Mouse (Mus musculus) limb, embryonic 13.5 days (tissue): ENCODE results near the gene Cfdp1. TPM values are rescaled to one million over a fixed set of nuclear protein-coding genes. Genes with fewer than 3 reads are reported as not detected.

Source experiments
- ATAC-seq: fragments of 200-750 bp; cut with Nextera tagmentation; 2 replicates; pipeline ENCODE4 v1.8.0; 2017; ENCODE audit warnings: low read depth, moderate number of reproducible peaks, moderate TSS enrichment; ENCODE audit not compliant: low FRiP score
- H3K27ac ChIP-seq: fragments of 300-500 bp; sonication (generic); 2 replicates; pipeline ENCODE4 v1.5.1; 2015; ENCODE audit warnings: inconsistent platforms, mild to moderate bottlenecking, moderate library complexity
- H3K27me3 ChIP-seq: fragments of 300-500 bp; sonication (generic); 2 replicates; pipeline ENCODE4 v1.6.1; 2015; ENCODE audit warnings: mild to moderate bottlenecking, inconsistent platforms
- H3K36me3 ChIP-seq: fragments of 300-500 bp; sonication (generic); 2 replicates; pipeline ENCODE4 v1.6.1; 2015; ENCODE audit warnings: inconsistent platforms, mild to moderate bottlenecking, moderate library complexity
- H3K4me1 ChIP-seq: fragments of 300-500 bp; sonication (generic); 2 replicates; pipeline ENCODE4 v1.6.1; 2015; ENCODE audit warnings: inconsistent platforms
- H3K4me2 ChIP-seq: fragments of 300-500 bp; sonication (generic); replicated peaks from 2 replicates; pipeline ENCODE4 v1.6.1; 2015; ENCODE audit warnings: inconsistent platforms, mild to moderate bottlenecking, moderate library complexity
- H3K4me3 ChIP-seq: fragments of 300-500 bp; sonication (generic); 2 replicates; pipeline ENCODE4 v1.5.1; 2015; ENCODE audit warnings: moderate library complexity, mild to moderate bottlenecking, inconsistent platforms
- H3K9ac ChIP-seq: fragments of 300-500 bp; sonication (generic); 2 replicates; pipeline ENCODE4 v1.6.1; 2015; ENCODE audit warnings: mild to moderate bottlenecking, inconsistent platforms
- H3K9me3 ChIP-seq: fragments of 300-500 bp; sonication (generic); 2 replicates; pipeline ENCODE4 v1.6.1; 2016; ENCODE audit warnings: inconsistent platforms
- WGBS: fragments of 180-500 bp; shearing (Covaris S2); methylation state at CpG from one replicate; pipeline ENCODE4 v1.1.7; 2015; 5-methylcytosine and 5-hydroxymethylcytosine counted together
- polyA plus RNA-seq: library from polyadenylated mRNA; unstranded; fragments of >200 nt; fragmentation: Nextera tagmentation; extraction: Ambion mirVana; gene quantifications from 2 replicates; pipeline ENCODE4 v1.2.1, GENCODE M21; 2015

Cfdp1 gene
- polyA plus RNA-seq, 1 experiment from 2014 or later, result 262 TPM

DNA sequence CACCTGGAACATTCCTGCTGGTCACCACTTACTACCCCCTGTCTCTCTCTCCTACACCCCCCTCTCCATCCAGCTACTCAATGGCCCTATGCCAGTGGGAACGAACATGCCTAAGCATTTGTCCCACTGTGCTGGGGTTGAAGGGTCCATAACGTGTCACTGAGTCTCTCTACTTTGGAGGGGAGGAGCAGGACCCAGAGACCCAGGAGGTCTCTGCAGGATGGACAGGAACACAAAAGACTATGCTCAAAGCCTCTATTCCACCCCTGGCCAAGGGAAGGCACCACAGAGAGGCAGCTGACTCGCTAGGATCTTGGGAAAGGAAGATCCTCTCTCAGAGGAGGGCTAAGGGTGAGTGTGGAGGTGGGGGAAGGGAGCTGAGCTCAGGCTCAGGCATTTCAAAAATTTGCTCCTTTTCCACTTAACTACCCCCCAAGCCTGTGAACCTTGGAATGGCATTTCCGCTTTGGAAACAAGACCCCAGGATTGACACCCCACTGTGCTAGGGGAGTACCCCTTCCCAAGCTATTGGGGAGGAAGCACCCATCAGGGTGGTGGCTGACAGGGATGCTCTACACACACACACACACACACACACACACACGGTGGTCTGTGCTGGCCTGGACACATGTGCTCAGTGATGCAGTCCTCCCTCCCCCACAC is 120.4 kb downstream of the Cfdp1 start:
- ATAC-seq, result 0 out of 2 replicates have a peak, but pooled peaks have one; percentile 6
- H3K27me3 ChIP-seq, result no peaks in the 10 kb centered on the region
- H3K9ac ChIP-seq, result peak overlapping the region; percentile 26; the same call in 1 of the 2 replicates
- peak overlapping the region; percentile 81 for H3K4me2 ChIP-seq
- H3K4me3 ChIP-seq, result no peak overlapping the region
- H3K4me1 ChIP-seq, result peaks cover 80% of the 10 kb centered on the region
- H3K27ac ChIP-seq, result peak overlapping the region; percentile 76
- H3K9me3 ChIP-seq, result no peaks in the 10 kb centered on the region
- H3K36me3 ChIP-seq, result peaks cover 5% of the 10 kb centered on the region; the same call in 1 of the 2 replicates
- 8% methylated on average over 5 of the region's 5 CpGs for WGBS

DNA sequence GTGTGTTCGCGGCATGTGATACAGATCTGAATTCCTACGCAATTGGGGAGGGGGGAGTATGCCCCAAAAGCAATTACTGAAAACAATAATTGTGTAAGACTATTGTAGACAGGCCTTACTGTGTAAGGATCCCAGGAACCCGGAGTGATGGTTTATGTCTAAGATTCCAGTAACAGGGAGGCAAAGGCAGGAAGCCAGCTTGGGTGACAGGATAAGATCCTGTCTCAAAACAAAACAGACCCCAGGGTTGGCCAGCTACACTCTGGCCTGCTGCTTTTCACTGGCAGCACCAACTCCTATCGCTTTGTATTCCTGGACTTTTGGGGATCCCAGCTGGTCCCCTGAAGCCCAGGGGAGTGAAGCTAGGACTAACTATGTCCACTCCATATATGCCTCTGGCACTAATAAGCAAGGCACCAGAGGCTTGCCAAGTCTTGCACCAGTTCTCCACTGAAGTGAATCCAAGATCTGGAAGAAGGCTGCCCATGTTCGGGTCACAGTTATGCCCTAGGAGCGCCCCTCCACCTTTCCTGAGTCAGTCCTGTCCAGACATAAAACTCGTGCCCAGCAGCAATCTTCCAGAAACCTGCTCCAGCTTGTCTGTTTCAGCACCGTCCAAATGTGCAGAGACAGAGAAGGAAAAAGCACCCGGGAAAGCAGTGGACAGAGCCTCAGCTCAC is 121.5 kb downstream of the Cfdp1 start:
- Histone ChIP-seq H3K27me3 (no peaks in the 10 kb centered on the region), H3K4me2 (peak overlapping the region; percentile 81), H3K9me3 (no peaks in the 10 kb centered on the region), H3K4me1 (peaks cover 87% of the 10 kb centered on the region), H3K27ac (peak overlapping the region; percentile 76), H3K36me3 (peaks cover 5% of the 10 kb centered on the region; the same call in 1 of the 2 replicates), H3K9ac (peak overlapping the region; percentile 85), H3K4me3 (peak overlapping the region; percentile 80)
- WGBS, result 23% methylated on average over 10 of the region's 10 CpGs
- ATAC-seq, result no peak; the same call in 1 of the 2 replicates

DNA sequence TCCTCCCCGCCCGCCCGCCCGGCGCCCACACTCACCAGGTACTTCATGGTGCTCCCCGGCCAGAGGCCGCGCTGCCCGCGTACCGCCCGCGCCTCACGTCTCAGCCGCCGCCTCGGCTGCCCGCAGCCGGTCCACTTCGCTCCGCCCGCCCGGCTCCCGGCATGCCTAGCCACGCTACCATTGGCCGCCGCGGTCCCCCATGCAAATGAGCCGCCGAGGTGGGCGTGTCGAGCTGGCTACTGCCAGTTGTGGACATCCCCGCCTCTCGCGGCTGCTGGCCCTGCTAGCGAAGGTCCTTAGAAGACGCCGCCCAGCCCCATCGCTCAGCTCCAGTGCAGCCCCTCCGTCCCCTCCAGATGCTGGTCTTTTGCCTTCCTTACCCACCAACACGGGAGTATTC is 122.1 kb downstream of the Cfdp1 start:
- Histone ChIP-seq H3K27ac (peak overlapping the region; percentile 76), H3K36me3 (no peaks in the 10 kb centered on the region; the same call in 1 of the 2 replicates)
- WGBS, result 0% methylated on average over 27 of the region's 41 CpGs

DNA sequence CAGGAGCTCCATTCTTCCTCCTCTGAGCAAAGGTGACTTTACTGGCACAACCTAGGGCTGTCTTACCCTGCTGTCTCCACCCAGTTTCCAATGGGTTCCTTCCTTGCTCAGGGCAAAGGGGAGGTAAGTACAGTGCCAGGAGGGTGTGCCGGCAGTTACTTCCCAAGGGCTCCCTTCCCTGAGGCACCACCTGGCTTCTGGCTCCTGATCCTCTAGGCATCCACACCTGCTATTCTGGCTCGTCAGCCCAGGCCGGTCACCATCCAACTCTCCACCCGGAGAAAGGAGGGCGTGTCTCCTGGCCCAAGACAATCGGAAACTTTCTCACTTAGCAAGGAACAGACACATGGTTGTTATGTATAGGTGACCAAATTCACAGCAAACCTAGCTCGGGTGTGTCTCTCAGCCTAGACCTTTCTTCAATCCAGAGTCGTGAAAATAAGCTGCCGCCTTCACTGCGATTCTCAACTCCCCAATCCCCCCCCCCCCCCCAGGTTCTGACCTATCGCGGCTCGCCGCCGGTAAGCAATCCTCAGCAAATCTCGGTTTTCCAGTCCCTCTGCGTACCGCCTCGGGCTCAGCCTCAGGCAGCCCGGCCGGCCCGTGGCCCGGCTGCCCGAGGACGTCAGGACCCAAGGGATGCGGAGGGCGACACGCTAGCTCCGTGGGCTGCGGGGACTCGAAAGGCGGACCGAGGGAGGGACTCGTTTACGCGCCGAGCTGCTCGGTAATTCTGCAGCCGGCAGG is 122.7 kb downstream of the Cfdp1 start:
- peak overlapping the region; percentile 85 for H3K9ac ChIP-seq
- WGBS, result under 1% methylated on average over 39 of the region's 39 CpGs
- peak overlapping the region; percentile 80 for H3K4me3 ChIP-seq
- H3K4me1 ChIP-seq, result peaks cover 84% of the 10 kb centered on the region
- H3K27ac ChIP-seq, result peak overlapping the region; percentile 63; the same call in 1 of the 2 replicates
- no peaks in the 10 kb centered on the region for H3K27me3 ChIP-seq
- peak; percentile 45 for ATAC-seq
- no peaks in the 10 kb centered on the region for H3K9me3 ChIP-seq
- H3K4me2 ChIP-seq, result peak overlapping the region; percentile 81
- no peaks in the 10 kb centered on the region; the same call in 1 of the 2 replicates for H3K36me3 ChIP-seq

More for the DNA sequence above, 122.1 kb downstream of the Cfdp1 start:
- H3K27me3 ChIP-seq, result no peaks in the 10 kb centered on the region
- ATAC-seq, result peak; percentile 95
- no peaks in the 10 kb centered on the region for H3K9me3 ChIP-seq
- H3K4me1 ChIP-seq, result peaks cover 84% of the 10 kb centered on the region
- H3K4me3 ChIP-seq, result peak overlapping the region; percentile 80
- peak overlapping the region; percentile 81 for H3K4me2 ChIP-seq
- peak overlapping the region; percentile 85 for H3K9ac ChIP-seq

DNA sequence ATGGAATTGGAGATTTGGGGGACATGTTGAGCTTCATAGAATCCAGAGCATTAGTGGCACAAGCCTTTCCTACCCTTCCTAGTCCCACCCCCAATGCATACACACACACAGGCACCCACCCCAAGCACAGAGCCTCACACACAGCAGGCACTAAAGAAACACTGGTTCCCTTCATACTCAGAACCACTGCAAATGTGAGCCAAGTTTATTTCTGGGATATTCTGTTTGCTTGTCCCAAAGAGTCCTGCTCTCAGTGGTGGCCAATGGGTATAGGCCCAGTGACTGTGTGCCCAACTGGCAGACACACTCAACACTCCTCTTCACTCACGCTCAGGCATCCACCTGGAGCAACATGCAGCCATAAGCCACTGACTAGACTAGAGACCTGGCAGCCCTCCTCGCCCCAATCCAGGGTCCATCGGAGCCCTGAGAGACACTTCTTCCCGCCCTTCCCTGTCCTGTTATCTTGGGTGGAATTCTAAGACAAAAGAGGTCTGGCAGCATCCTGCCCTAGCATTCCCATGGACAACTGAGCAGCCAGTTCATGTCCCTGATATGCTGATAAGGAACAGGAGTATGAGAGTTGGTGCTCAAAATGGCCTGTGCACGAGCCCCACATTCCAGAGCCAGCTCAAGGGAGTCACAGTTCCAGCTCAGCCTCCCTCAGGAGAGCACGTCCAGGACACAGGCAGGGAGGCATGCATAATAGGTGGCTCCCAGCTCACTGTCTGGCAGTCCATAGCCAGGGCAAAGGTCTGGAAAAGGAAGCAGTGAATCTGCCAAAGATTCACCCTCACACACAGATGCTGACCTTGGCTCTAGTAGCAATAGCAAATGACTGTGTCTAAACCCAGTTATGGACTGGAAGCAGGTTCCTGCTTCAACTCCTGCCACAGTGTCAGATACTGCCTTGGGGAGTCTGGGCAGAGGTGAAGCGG is 124.6 kb downstream of the Cfdp1 start:
- H3K4me2 ChIP-seq, result peak overlapping the region; percentile 81; the same call in 1 of the 2 replicates
- H3K9me3 ChIP-seq, result no peaks in the 10 kb centered on the region
- H3K27me3 ChIP-seq, result no peaks in the 10 kb centered on the region
- no peak for ATAC-seq
- WGBS, result 73% methylated on average over 7 of the region's 7 CpGs
- H3K4me1 ChIP-seq, result peaks cover 79% of the 10 kb centered on the region
- no peaks in the 10 kb centered on the region for H3K36me3 ChIP-seq
- H3K27ac ChIP-seq, result no peak overlapping the region
- H3K9ac ChIP-seq, result 0 out of 2 replicates have a peak overlapping the region, but pooled peaks have one; percentile 85
- no peak overlapping the region for H3K4me3 ChIP-seq

DNA sequence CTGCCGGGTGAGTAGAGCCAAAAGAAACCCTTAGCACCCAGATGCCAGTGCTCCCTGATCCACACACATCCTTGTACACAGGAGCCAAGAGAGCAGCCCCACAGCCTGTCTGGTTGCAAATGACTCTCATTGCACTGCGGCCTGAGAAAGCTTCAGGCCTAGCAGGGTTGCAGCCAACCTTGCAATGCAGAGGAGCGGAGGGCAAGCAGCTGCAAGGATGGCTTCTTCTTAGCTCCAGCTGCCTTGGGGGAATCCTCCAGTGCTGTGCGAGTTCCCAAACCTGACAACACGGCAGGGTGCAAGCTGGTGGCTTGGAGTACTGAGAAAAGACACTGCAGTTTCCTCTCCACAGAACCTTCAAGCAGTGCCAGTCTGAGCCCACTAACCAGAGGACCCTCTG is 125.6 kb downstream of the Cfdp1 start:
- no peak for ATAC-seq
- no peaks in the 10 kb centered on the region for H3K9me3 ChIP-seq
- no peaks in the 10 kb centered on the region for H3K27me3 ChIP-seq
- H3K36me3 ChIP-seq, result no peaks in the 10 kb centered on the region
- H3K4me3 ChIP-seq, result no peak overlapping the region
- H3K4me1 ChIP-seq, result peaks cover 73% of the 10 kb centered on the region
- 71% methylated on average over 5 of the region's 5 CpGs for WGBS
- H3K9ac ChIP-seq, result no peak overlapping the region
- no peak overlapping the region for H3K4me2 ChIP-seq
- no peak overlapping the region for H3K27ac ChIP-seq

DNA sequence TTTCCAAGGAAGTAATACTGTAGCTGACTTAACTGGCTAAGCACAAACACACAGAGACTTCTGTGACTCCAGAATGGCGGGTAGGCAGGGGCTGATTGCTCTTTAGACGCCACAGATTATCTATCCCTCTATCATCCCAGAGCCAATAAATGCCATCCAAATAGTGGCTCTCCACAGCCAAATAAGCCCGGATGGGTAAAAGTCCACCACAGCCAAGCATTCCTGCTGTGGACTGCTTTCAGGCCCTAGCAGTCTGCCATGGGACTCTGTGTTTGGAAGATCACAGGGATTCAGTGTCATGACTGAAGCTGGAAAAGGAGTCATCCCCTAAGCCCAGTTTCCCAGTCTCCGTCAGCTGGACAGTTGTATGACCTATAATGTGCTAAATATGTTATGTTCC is 126.5 kb downstream of the Cfdp1 start:
- ATAC-seq, result no peak

DNA sequence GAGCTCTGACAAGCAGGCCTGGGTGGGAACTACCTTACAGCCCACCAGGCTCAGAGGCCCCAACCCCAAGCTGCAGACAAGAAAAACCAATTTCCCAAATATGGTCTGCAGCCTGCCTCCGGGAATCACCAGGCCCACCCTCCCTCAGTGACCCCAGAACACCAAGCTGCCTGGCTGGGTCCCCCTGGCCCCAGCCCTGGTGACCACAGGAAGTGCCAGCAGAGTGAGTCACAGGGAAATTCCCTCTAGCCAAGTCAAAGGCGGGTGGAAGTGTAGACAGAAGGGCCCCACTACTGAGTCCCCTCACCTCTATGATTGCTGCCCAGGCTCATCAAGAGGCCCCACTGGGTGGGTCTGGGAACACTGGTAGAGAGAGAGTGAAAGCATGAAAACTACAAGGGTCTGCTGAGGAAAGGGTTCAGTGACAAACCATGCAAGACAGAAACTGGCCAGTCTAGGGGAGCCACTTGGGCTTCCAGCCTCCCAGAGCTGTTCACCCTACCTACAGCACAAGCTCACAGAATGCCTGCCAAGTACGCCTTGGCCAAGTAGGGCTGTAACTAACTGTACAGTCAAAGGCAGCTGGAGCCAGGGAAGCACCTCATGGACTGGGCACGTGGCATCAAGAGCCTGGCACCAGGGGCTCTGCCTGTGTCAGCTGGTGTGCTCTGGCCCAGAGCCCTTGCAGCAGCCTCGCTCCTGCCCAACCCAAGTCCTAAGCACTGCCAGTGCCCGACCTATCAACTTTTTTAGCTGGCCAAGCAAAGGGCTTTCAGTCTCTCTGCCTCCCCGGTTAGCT is 127.8 kb downstream of the Cfdp1 start:
- no peaks in the 10 kb centered on the region for H3K27me3 ChIP-seq
- ATAC-seq, result peak; percentile 48; the same call in 1 of the 2 replicates
- peaks cover 58% of the 10 kb centered on the region for H3K4me1 ChIP-seq
- H3K36me3 ChIP-seq, result 0 out of 2 replicates have a peak, but pooled peaks cover 1% of the 10 kb centered on the region
- peak overlapping the region; percentile 23 for H3K4me2 ChIP-seq
- no peaks in the 10 kb centered on the region for H3K9me3 ChIP-seq
- H3K9ac ChIP-seq, result peak overlapping the region; percentile 31; the same call in 1 of the 2 replicates
- peak overlapping the region; percentile 76 for H3K27ac ChIP-seq
- H3K4me3 ChIP-seq, result no peak overlapping the region
- WGBS, result 64% methylated on average over 7 of the region's 7 CpGs

More for the DNA sequence above, 126.5 kb downstream of the Cfdp1 start:
- Histone ChIP-seq H3K4me2 (no peak overlapping the region), H3K27me3 (no peaks in the 10 kb centered on the region), H3K27ac (no peak overlapping the region), H3K9ac (0 out of 2 replicates have a peak overlapping the region, but pooled peaks have one; percentile 19), H3K4me1 (peaks cover 64% of the 10 kb centered on the region), H3K36me3 (no peaks in the 10 kb centered on the region), H3K9me3 (no peaks in the 10 kb centered on the region), H3K4me3 (no peak overlapping the region)
- 63% methylated on average over 4 of the region's 4 CpGs for WGBS

DNA sequence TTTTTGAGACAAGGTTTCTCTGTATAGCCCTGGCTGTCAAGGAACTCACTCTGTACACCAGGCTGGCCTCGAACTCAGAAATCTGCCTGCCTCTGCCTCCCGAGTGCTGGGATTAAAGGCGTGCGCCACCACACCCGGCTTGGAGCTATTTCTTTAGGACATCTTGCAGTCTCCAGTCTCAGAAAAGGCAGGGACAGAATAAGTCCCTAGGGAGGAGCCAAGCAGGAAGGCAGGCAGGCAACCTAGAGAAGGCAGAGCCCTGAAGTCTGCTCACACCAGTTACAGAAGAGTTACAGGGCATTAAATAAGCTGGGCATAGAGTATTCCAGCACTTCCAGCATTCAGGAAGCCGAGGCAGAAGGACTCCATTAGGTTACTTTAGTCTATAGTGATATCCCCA is 128.8 kb downstream of the Cfdp1 start:
- Histone ChIP-seq H3K9me3 (no peaks in the 10 kb centered on the region), H3K27me3 (no peaks in the 10 kb centered on the region), H3K36me3 (peaks cover 11% of the 10 kb centered on the region), H3K4me1 (peaks cover 49% of the 10 kb centered on the region), H3K4me3 (no peak overlapping the region), H3K9ac (no peak overlapping the region), H3K4me2 (no peak overlapping the region), H3K27ac (no peak overlapping the region)
- 90% methylated on average over 6 of the region's 6 CpGs for WGBS
- ATAC-seq, result no peak

DNA sequence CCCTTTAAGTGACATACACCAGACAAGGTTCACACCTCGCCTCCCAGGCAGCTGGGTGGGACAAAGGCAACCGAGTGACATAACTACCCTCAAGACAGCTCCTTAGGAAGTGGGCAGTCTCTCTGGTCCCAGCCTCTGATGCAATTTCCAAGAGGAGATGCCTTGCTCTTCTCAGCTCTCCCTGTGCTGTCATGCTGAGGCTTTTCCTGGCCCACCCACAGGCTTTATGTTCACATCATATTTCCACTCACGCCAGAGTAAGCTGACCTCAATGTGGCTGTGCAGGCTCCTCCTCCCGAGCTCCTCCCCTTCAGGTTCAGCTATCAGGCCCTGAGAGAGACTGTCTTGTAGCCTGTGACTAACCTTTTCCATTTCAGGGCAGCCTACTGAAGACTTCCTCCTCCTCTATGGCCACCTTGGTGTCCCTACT is 134.0 kb downstream of the Cfdp1 start:
- H3K4me1 ChIP-seq, result peaks cover 31% of the 10 kb centered on the region
- 51% methylated on average over 4 of the region's 4 CpGs for WGBS
- no peak overlapping the region for H3K9ac ChIP-seq
- no peaks in the 10 kb centered on the region for H3K27me3 ChIP-seq
- no peaks in the 10 kb centered on the region for H3K9me3 ChIP-seq
- no peak overlapping the region for H3K27ac ChIP-seq
- no peak for ATAC-seq
- peaks cover 50% of the 10 kb centered on the region for H3K36me3 ChIP-seq
- H3K4me2 ChIP-seq, result no peak overlapping the region
- H3K4me3 ChIP-seq, result no peak overlapping the region
